Mouse (Mus musculus) testis, adult 2 months (tissue): ENCODE results near the gene Ly75.

Experiments used
- CTCF ChIP-seq: fragments of 200-500 bp; IDR thresholded peaks from 2 replicates; pipeline ENCODE4 v1.5.1; 2012; ENCODE audit warnings: low read depth, mild to moderate bottlenecking, inconsistent platforms, low read length, moderate library complexity; ENCODE audit not compliant: control insufficient read depth, insufficient read depth, insufficient replicate concordance
- POLR2A ChIP-seq: fragments of 200-500 bp; IDR thresholded peaks from 2 replicates; pipeline ENCODE4 v1.6.1; 2012; ENCODE audit warnings: low read depth, mild to moderate bottlenecking, inconsistent platforms, low read length, moderate library complexity; ENCODE audit not compliant: control insufficient read depth

- TF ChIP-seq CTCF (no peak), POLR2A (no peak)
Observed at GRCm38 (mm10) chr2:60343607-60344289, 39.4 kb downstream of the Ly75 start.
